Mouse (Mus musculus) kidney, embryonic 14.5 days (tissue): ENCODE results near the gene Rabl6. TPM values are rescaled to one million over a fixed set of nuclear protein-coding genes. Genes with fewer than 3 reads are reported as not detected.

ENCODE experiments used
- ATAC-seq: fragments of 200-750 bp; cut with Nextera tagmentation; 2 replicates; pipeline ENCODE4 v1.8.0; 2017; ENCODE audit warnings: moderate number of reproducible peaks, mild to moderate bottlenecking, moderate TSS enrichment, moderate library complexity; ENCODE audit not compliant: low FRiP score, low TSS enrichment
- H3K27ac ChIP-seq: fragments of 300-500 bp; sonication (generic); 2 replicates; pipeline ENCODE4 v1.5.1; 2014; ENCODE audit warnings: low read depth, mild to moderate bottlenecking, low read length, moderate library complexity, mixed read lengths
- H3K27me3 ChIP-seq: fragments of 300-500 bp; sonication (generic); 2 replicates; pipeline ENCODE4 v1.6.1; 2014; ENCODE audit warnings: mild to moderate bottlenecking, low read length; ENCODE audit not compliant: control insufficient read depth, insufficient read depth
- H3K36me3 ChIP-seq: fragments of 300-500 bp; sonication (generic); 2 replicates; pipeline ENCODE4 v1.6.1; 2014; ENCODE audit warnings: low read length, mixed read lengths; ENCODE audit not compliant: control insufficient read depth, insufficient read depth
- H3K4me1 ChIP-seq: fragments of 300-500 bp; sonication (generic); 2 replicates; pipeline ENCODE4 v1.6.1; 2014; ENCODE audit warnings: low read length, mixed read lengths; ENCODE audit not compliant: control insufficient read depth, insufficient read depth
- H3K4me2 ChIP-seq: fragments of 300-500 bp; sonication (generic); replicated peaks from 2 replicates; pipeline ENCODE4 v1.6.1; 2014; ENCODE audit warnings: low read depth, mild to moderate bottlenecking, low read length
- H3K4me3 ChIP-seq: fragments of 300-500 bp; sonication (generic); 2 replicates; pipeline ENCODE4 v1.5.1; 2014; ENCODE audit warnings: mild to moderate bottlenecking, low read length
- H3K9ac ChIP-seq: fragments of 300-500 bp; sonication (generic); 2 replicates; pipeline ENCODE4 v1.6.1; 2014; ENCODE audit warnings: low read depth, mild to moderate bottlenecking, low read length, moderate library complexity
- H3K9me3 ChIP-seq: fragments of 300-500 bp; sonication (generic); 2 replicates; pipeline ENCODE4 v1.6.1; 2016; ENCODE audit warnings: low read length; ENCODE audit not compliant: control insufficient read depth
- WGBS: fragments of 180-500 bp; shearing (Covaris S2); extraction: QIAGEN DNeasy Blood & Tissue Kit; methylation state at CpG from one replicate; pipeline ENCODE4 v1.1.7; 2014; 5-methylcytosine and 5-hydroxymethylcytosine counted together
- polyA plus RNA-seq: library from polyadenylated mRNA; unstranded; fragments of >200 nt; fragmentation: Nextera tagmentation; extraction: Ambion mirVana; gene quantifications from 2 replicates; pipeline ENCODE4 v1.2.1, GENCODE M21; 2014

Gene Rabl6
- polyA plus RNA-seq: 59.6 and 81.1 TPM in 2 replicates

DNA sequence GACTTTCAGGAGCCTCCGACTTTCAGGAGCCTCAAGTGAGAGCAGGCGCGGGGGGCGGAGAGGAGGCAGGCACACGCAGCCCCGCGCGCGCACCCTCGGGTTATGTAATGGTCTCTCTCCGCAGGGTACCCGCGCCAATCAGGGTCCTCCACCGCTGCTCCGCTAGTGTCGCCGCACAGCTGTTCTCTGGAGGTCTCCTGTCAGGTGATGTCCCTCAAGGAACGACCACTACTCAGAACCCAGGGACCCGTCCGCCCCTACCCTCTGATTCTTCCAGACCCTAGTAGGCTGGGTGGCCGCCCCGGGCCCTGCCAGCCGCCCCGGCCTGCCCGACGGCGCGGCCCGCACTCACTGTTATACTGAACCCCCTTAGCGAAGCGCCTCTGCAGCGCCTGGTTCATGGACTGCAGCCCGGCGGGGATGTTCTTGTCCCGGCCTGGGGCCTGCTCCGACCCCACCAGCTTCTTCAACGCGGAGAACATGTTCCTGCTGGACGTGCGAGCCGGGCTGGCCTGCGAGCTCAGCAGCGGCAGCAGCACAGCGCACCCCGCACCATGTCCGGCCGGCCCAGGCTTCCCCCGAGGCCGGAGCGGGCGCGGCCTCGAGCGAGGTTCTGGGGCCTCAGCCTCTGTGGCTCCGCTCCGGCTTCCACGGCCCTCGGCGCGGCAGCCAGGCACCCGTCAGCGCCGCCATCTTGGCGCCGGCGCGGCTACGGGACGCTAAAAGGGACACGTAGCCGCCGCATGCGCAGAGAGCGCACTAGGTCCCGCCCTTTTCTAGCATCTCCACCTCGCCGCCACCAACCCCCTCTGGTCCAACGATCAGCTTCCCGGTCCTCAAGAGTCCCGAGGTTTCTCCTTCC lies at the start of gene Rabl6:
Gene Rabl6 (minus strand): TSS at position 761 of the 862 bp plus-strand sequence.
- WGBS: under 1% methylated on average over 72 of the region's 80 CpGs
- H3K4me2 ChIP-seq: peak within 1 kb of the TSS; percentile 74
- peak; percentile 91 for ATAC-seq
- H3K4me3 ChIP-seq: peak within 1 kb of the TSS; percentile 88
- H3K9me3 ChIP-seq: no peaks in the 10 kb centered on the region
- no peaks in the 10 kb centered on the region for H3K27me3 ChIP-seq
- peaks cover 2% of the 10 kb centered on the region; the same call in 1 of the 2 replicates for H3K36me3 ChIP-seq
- peak within 1 kb of the TSS; percentile 99 for H3K9ac ChIP-seq
- peak within 1 kb of the TSS; percentile 95 for H3K27ac ChIP-seq
- peaks cover 13% of the 10 kb centered on the region for H3K4me1 ChIP-seq

DNA sequence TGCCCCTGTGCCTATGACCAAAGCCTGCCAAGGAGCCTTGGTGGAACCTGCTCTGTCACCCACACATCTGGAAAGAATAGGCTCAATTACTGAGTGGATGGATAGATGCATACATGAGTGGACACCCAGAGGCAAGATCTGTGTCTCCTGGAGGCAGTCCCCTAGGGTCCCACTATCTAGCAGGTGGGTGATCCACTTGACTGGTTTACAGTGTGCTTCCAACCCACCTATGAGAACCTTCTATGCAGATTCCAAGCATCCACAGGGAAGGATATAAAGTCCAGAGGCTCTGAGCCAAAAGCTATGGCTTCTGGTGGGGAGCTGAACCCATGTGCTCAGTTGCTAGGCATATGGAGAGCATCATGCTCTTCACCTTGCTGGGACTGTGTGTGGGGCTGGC lies 49.3 kb upstream of the Rabl6 start, which contains the start of gene Lcn5:
Gene Lcn5 (plus strand): TSS at position 301 of the 400 bp plus-strand sequence.
- Histone ChIP-seq H3K27ac (no peak within 1 kb of the TSS), H3K9ac (no peak within 1 kb of the TSS), H3K9me3 (no peaks in the 10 kb centered on the region), H3K4me1 (no peaks in the 10 kb centered on the region), H3K27me3 (no peaks in the 10 kb centered on the region), H3K36me3 (no peaks in the 10 kb centered on the region), H3K4me3 (no peak within 1 kb of the TSS), H3K4me2 (no peak within 1 kb of the TSS)
- ATAC-seq: no peak

DNA sequence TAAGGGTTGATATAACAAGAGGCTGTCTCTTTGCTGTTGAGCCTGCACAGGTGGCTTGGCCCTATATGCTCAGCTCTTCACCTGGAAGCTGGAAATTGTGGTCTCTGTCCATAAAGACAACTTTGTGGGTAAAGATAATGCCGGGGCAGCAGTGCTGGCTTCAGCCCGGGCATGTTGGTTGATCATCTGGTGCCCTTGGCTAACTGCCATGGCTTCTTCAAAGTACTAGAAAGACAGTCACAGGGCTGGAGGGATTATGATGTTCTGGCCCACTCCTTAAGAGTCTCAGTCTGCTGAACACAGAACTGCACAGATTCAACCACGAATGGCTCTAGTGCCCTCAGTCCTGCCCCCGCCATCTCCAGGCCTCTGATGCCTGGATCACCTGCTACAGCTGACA lies 48.9 kb upstream of the Rabl6 start:
- H3K4me3 ChIP-seq: no peak overlapping the region
- no peak overlapping the region for H3K27ac ChIP-seq
- no peak overlapping the region for H3K9ac ChIP-seq
- H3K4me1 ChIP-seq: no peaks in the 10 kb centered on the region
- no peaks in the 10 kb centered on the region for H3K27me3 ChIP-seq
- ATAC-seq: no peak
- 78% methylated on average over 4 of the region's 4 CpGs for WGBS
- H3K36me3 ChIP-seq: no peaks in the 10 kb centered on the region
- no peak overlapping the region for H3K4me2 ChIP-seq
- no peaks in the 10 kb centered on the region for H3K9me3 ChIP-seq

DNA sequence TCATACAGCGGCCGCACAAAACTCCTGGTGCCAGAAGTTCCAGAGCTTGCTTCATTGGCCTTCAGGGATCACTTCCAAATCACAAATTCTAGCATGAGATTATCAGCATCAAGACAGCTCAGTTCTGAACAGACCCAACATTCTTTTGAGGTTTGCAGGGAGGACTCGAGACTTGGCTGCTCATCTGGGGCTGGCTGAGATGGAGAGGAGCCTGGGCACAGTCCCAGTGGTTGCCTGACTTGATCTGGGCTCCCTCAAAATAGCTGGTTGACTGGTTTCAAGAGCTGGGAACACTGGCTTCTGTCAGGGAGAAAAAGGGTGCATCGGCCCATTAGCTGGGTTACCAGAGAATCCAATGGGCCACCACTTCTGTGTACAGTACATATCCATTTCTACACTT lies 48.4 kb upstream of the Rabl6 start:
- no peak for ATAC-seq
- H3K4me2 ChIP-seq: no peak overlapping the region
- H3K4me3 ChIP-seq: no peak overlapping the region
- H3K9ac ChIP-seq: no peak overlapping the region
- no peaks in the 10 kb centered on the region for H3K9me3 ChIP-seq
- 88% methylated on average over 4 of the region's 4 CpGs for WGBS
- H3K4me1 ChIP-seq: no peaks in the 10 kb centered on the region
- no peaks in the 10 kb centered on the region for H3K27me3 ChIP-seq
- no peaks in the 10 kb centered on the region for H3K36me3 ChIP-seq
- H3K27ac ChIP-seq: no peak overlapping the region

DNA sequence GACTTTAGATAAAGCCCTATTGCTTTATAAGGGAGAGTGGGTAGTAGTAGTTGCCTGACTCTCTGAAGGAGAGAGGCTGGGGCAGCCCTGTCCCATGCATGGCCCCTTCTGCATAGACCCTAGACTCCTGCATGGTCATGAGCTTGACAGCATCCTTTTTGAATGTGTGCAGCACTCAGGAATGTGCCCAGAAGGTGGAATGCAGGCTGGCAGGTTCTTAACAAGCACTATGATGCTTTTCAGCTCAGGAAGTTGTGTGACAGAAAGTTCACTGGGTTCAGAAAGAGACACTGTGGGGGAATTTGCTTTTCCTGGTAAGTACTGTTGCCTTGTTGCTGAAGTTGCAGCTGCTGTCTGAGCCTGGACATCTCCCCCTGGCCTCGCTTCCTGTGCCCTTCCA lies 46.2 kb upstream of the Rabl6 start:
- Histone ChIP-seq H3K4me1 (no peaks in the 10 kb centered on the region), H3K4me2 (no peak overlapping the region), H3K27ac (no peak overlapping the region), H3K4me3 (no peak overlapping the region), H3K27me3 (no peaks in the 10 kb centered on the region), H3K36me3 (no peaks in the 10 kb centered on the region), H3K9me3 (no peaks in the 10 kb centered on the region), H3K9ac (no peak overlapping the region)
- 45% methylated on average over 1 of the region's 1 CpGs for WGBS
- no peak for ATAC-seq

DNA sequence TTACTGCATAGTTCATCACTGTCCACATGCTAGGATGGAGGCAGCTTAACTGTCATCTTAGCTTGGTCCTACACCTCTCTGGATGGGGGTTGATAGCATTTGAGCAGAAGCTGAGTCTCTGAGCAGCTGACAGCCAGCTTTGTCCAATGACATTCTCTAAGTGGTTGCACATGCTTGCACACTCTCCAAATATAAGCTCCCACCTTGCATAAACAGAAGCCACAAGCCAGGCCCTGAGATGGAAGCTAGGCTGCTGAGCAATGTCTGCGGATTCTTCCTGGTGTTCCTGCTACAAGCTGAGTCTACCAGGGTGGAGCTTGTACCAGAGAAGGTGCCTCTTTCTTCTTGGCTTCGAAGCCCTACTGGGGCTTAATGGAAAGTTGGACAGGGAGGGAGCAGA lies 44.6 kb upstream of the Rabl6 start, which contains the start of gene Lcn8:
Gene Lcn8 (plus strand): TSS at position 219 of the 400 bp plus-strand sequence.
- Histone ChIP-seq H3K4me2 (no peak within 1 kb of the TSS), H3K4me3 (no peak within 1 kb of the TSS), H3K4me1 (no peaks in the 10 kb centered on the region), H3K36me3 (no peaks in the 10 kb centered on the region), H3K27me3 (no peaks in the 10 kb centered on the region), H3K9me3 (no peaks in the 10 kb centered on the region), H3K27ac (no peak within 1 kb of the TSS), H3K9ac (no peak within 1 kb of the TSS)
- no peak for ATAC-seq
- WGBS: 85% methylated on average over 2 of the region's 2 CpGs

DNA sequence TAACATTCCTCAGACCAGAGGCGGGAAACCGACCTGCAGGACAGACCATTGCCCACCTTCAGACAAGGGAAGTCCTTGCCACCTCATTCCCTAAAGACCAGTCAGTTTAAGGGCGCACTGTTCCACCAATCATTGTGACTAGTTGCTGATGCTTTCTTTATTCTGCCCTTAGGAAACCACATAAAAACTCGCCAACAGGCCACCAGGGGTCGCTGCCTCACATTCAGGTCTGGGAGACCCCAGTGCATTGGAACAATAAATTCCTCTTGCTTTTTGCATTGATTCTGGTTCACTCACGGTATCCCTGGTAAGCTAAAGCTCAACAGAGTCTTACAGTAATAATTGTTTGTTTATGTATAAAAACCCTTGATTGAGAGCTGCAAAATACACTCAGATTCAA lies 31.6 kb upstream of the Rabl6 start:
- 16% methylated on average over 6 of the region's 6 CpGs for WGBS
- no peaks in the 10 kb centered on the region for H3K36me3 ChIP-seq
- no peaks in the 10 kb centered on the region for H3K4me1 ChIP-seq
- H3K9me3 ChIP-seq: no peaks in the 10 kb centered on the region
- no peaks in the 10 kb centered on the region for H3K27me3 ChIP-seq
- H3K27ac ChIP-seq: no peak overlapping the region
- H3K4me2 ChIP-seq: no peak overlapping the region
- H3K4me3 ChIP-seq: no peak overlapping the region
- no peak for ATAC-seq
- no peak overlapping the region for H3K9ac ChIP-seq

DNA sequence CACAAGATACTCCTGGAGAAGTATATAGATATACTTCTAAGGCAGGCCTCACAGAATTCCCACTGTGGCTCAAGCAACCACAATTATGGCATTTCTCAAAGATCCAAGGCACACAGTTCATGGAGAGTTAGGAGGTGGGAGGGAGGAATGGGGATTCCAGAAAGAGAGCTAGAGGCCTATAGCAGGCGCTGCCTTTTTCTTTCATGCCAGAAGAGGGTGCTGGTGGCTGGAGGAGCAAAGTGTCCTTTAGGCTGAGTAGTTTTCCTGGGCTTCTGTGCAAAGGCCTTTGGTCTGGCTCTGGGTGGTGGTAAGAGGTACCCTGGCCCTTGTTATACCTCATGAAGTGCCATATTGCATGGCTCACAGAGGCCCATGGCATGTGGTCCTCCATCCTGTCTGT lies 25.7 kb upstream of the Rabl6 start:
- Histone ChIP-seq H3K4me3 (no peak overlapping the region), H3K36me3 (no peaks in the 10 kb centered on the region), H3K4me2 (no peak overlapping the region), H3K4me1 (no peaks in the 10 kb centered on the region), H3K9ac (no peak overlapping the region), H3K27ac (no peak overlapping the region), H3K9me3 (no peaks in the 10 kb centered on the region), H3K27me3 (no peaks in the 10 kb centered on the region)
- no peak for ATAC-seq
- 53% methylated on average over 1 of the region's 1 CpGs for WGBS

DNA sequence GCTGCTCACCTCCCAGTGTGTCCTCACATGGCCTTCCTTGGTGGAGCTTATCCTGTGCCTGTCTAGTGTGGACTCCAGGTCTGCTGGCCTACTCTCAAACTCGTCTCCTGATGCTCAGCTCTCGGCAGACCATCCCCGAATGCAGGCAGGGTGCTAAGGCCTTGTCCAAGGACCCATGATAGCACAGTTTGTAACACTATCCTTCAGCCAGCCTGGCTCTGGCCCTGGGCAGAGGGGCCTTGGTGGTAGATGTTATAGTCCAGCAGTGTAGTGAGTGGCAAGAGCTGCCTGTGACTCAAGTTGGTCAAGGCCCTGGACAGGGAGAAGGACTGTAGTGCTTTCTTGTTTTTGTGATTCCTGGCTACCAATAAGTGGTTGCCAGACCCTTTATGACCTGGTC lies 25.3 kb upstream of the Rabl6 start:
- 82% methylated on average over 3 of the region's 3 CpGs for WGBS
- H3K27ac ChIP-seq: no peak overlapping the region
- no peak for ATAC-seq
- no peaks in the 10 kb centered on the region for H3K36me3 ChIP-seq
- H3K9me3 ChIP-seq: no peaks in the 10 kb centered on the region
- no peak overlapping the region for H3K9ac ChIP-seq
- H3K27me3 ChIP-seq: no peaks in the 10 kb centered on the region
- H3K4me3 ChIP-seq: no peak overlapping the region
- no peak overlapping the region for H3K4me2 ChIP-seq
- H3K4me1 ChIP-seq: no peaks in the 10 kb centered on the region
